Mouse (Mus musculus): ENCODE measurements around the gene Crybb1. TPM values are rescaled to one million over a fixed set of nuclear protein-coding genes. Genes with fewer than 3 reads are reported as not detected.

The Crybb1 gene
- total and polyA plus RNA-seq, 3 experiments: not detected

GRCm38 (mm10) chr5:112302310-112302709, 46.7 kb downstream of the Crybb1 start:
- H3K4me3 ChIP-seq (ENCODE audit: low read depth, low read length): no peak overlapping the region
- DNase-seq (ENCODE audit: low spot score) (no peak), ATAC-seq (ENCODE audit: extremely low read depth, insufficient number of reproducible peaks, low FRiP score, poor library complexity, severe bottlenecking) (no peak)
- peaks cover 100% of the 10 kb centered on the region for H3K36me3 ChIP-seq (replicated peaks)
- H3K27me3 ChIP-seq (ENCODE audit: insufficient read depth, low read length): no peaks in the 10 kb centered on the region
- peaks cover 59% of the 10 kb centered on the region for H3K4me1 ChIP-seq (ENCODE audit: insufficient read depth, low read depth, low read length)
- H3K9me3 ChIP-seq (replicated peaks): no peaks in the 10 kb centered on the region
- TF ChIP-seq POLR2AphosphoS5 (IDR thresholded peaks at IDR 0.05; ENCODE audit: insufficient replicate concordance, low read depth, low read length) (no peak), GATA2 (IDR thresholded peaks at IDR 0.05; ENCODE audit: borderline replicate concordance, low read depth, low read length) (no peak), TAL1 (conservative IDR thresholded peaks at IDR 0.05; ENCODE audit: low read depth, low read length) (no peak), GATA1 (IDR thresholded peaks at IDR 0.05; ENCODE audit: borderline replicate concordance, low read length) (no peak), CTCF (IDR thresholded peaks at IDR 0.05; ENCODE audit: low read depth, low read length) (no peak)

DNA sequence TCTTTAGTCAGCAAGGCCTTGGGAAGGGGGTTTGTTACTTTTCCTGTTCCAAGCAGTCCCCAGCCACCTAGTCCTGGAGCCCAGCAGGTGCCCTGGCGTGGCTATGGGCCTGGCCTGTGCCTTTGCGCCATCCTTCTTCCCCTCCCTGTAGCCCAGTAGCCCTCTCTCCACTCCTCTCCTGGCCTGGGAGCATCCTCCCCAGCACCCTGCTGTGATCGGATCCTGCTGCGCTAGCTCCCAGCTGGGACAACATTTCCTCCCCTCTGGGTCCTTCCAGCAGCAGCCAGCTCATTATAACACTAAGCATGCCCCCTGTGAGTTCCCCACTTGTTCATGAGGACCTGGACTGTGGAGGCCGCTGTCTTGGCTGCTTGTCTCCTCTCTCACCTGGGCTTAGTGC, 50.2 kb downstream of the Crybb1 start:
- Histone ChIP-seq H3K27me3 (ENCODE audit: insufficient read depth, low read length) (no peaks in the 10 kb centered on the region), H3K4me1 (ENCODE audit: insufficient read depth, low read depth, low read length) (peaks cover 35% of the 10 kb centered on the region), H3K36me3 (replicated peaks) (peaks cover 100% of the 10 kb centered on the region), H3K9me3 (replicated peaks) (no peaks in the 10 kb centered on the region), H3K4me3 (ENCODE audit: low read depth, low read length) (no peak overlapping the region)
- no peak for DNase-seq (ENCODE audit: low spot score)
- TF ChIP-seq CTCF (IDR thresholded peaks at IDR 0.05; ENCODE audit: low read depth, low read length) (no peak), GATA1 (IDR thresholded peaks at IDR 0.05; ENCODE audit: borderline replicate concordance, low read length) (no peak), GATA2 (IDR thresholded peaks at IDR 0.05; ENCODE audit: borderline replicate concordance, low read depth, low read length) (no peak), TAL1 (conservative IDR thresholded peaks at IDR 0.05; ENCODE audit: low read depth, low read length) (no peak), POLR2AphosphoS5 (IDR thresholded peaks at IDR 0.05; ENCODE audit: insufficient replicate concordance, low read depth, low read length) (no peak)
- no peak for ATAC-seq (ENCODE audit: extremely low read depth, insufficient number of reproducible peaks, low FRiP score, poor library complexity, severe bottlenecking)

DNA sequence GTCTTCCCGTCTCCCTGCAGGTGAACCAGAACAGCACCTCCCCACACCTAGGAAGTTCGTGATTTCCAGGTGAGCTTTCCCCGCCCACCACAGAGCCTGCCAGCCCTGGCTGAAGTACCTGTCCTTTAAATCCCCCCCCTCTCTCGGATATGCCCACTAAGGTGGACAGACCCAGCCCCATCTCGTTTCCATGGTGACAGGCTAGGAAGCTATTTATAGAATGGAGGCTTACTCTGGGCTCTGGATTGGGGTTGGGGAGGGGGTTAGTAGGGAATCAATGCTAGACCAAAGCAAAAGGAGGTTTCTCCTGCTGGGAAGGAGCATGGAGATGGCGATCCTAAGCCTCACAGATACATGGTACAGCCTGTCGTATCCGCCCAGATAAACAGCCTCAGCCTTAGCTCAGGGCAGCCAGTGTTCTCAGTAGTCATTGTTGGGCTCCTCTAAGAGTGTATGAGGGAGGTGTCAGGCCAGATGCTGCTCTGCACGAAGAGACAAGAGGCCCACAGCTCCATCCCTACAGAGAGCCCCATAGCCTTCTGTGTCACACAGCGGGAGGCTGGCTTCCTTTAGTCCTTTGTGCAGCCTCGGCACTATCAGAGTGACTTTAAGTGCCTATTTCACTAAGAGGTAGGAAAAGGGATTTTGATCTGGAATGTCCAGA, 57.7 kb downstream of the Crybb1 start:
- TF ChIP-seq GATA2 (IDR thresholded peaks at IDR 0.05; ENCODE audit: borderline replicate concordance, low read depth, low read length): no peak
- TF ChIP-seq GATA1 (IDR thresholded peaks at IDR 0.05; ENCODE audit: borderline replicate concordance, low read length): no peak
- no peak for TF ChIP-seq POLR2AphosphoS5 (IDR thresholded peaks at IDR 0.05; ENCODE audit: insufficient replicate concordance, low read depth, low read length)
- no peak for TF ChIP-seq TAL1 (conservative IDR thresholded peaks at IDR 0.05; ENCODE audit: low read depth, low read length)
- TF ChIP-seq CTCF (IDR thresholded peaks at IDR 0.05; ENCODE audit: low read depth, low read length): no peak
- H3K36me3 ChIP-seq (replicated peaks): peaks cover 92% of the 10 kb centered on the region

DNA sequence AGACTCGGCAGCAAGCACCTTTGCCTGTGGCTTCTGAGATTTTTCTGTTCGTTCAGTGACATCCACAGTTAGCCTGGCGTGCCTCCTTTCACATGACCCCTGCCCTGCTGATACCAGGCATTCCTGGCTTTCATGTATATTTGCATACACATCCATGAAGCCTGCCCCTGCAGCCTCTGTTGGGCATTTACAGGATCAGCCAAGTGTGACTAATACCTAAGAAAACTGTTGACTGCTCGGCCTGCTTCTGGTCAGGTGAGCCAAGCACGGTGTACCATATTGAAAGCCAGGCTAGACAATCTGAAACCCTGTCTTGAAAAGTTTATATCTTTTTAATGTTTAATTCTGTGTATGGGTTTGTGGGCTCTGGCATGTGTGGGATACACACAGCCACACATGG, 60.9 kb downstream of the Crybb1 start:
- H3K4me3 ChIP-seq (ENCODE audit: low read depth, low read length): no peak overlapping the region
- TF ChIP-seq TAL1 (conservative IDR thresholded peaks at IDR 0.05; ENCODE audit: low read depth, low read length) (no peak), POLR2AphosphoS5 (IDR thresholded peaks at IDR 0.05; ENCODE audit: insufficient replicate concordance, low read depth, low read length) (no peak), CTCF (IDR thresholded peaks at IDR 0.05; ENCODE audit: low read depth, low read length) (no peak), GATA1 (IDR thresholded peaks at IDR 0.05; ENCODE audit: borderline replicate concordance, low read length) (no peak), GATA2 (IDR thresholded peaks at IDR 0.05; ENCODE audit: borderline replicate concordance, low read depth, low read length) (no peak)
- H3K4me1 ChIP-seq (ENCODE audit: insufficient read depth, low read depth, low read length): peaks cover 19% of the 10 kb centered on the region
- no peak for DNase-seq (ENCODE audit: low spot score)
- H3K9me3 ChIP-seq (replicated peaks): no peaks in the 10 kb centered on the region; the same call in 1 of the 2 replicates
- H3K27me3 ChIP-seq (ENCODE audit: insufficient read depth, low read length): no peaks in the 10 kb centered on the region
- no peak for ATAC-seq (ENCODE audit: extremely low read depth, insufficient number of reproducible peaks, low FRiP score, poor library complexity, severe bottlenecking)
- peaks cover 61% of the 10 kb centered on the region for H3K36me3 ChIP-seq (replicated peaks)

More for the DNA sequence above, 57.7 kb downstream of the Crybb1 start:
- Histone ChIP-seq H3K9me3 (replicated peaks) (no peaks in the 10 kb centered on the region), H3K4me1 (ENCODE audit: insufficient read depth, low read depth, low read length) (peaks cover 5% of the 10 kb centered on the region; the same call in 1 of the 2 replicates), H3K27me3 (ENCODE audit: insufficient read depth, low read length) (no peaks in the 10 kb centered on the region), H3K4me3 (ENCODE audit: low read depth, low read length) (no peak overlapping the region)
- DNase-seq (ENCODE audit: low spot score) (no peak), ATAC-seq (ENCODE audit: extremely low read depth, insufficient number of reproducible peaks, low FRiP score, poor library complexity, severe bottlenecking) (no peak)

- peaks cover 52% of the 10 kb centered on the region for H3K36me3 ChIP-seq (replicated peaks)
- no peak overlapping the region for H3K4me3 ChIP-seq (ENCODE audit: low read depth, low read length)
- H3K4me1 ChIP-seq (ENCODE audit: insufficient read depth, low read depth, low read length): peaks cover 22% of the 10 kb centered on the region
- no peaks in the 10 kb centered on the region for H3K27me3 ChIP-seq (ENCODE audit: insufficient read depth, low read length)
- DNase-seq (ENCODE audit: low spot score) (no peak), ATAC-seq (ENCODE audit: extremely low read depth, insufficient number of reproducible peaks, low FRiP score, poor library complexity, severe bottlenecking) (no peak)
- TF ChIP-seq TAL1 (conservative IDR thresholded peaks at IDR 0.05; ENCODE audit: low read depth, low read length) (no peak), POLR2AphosphoS5 (IDR thresholded peaks at IDR 0.05; ENCODE audit: insufficient replicate concordance, low read depth, low read length) (no peak), GATA2 (IDR thresholded peaks at IDR 0.05; ENCODE audit: borderline replicate concordance, low read depth, low read length) (no peak), GATA1 (IDR thresholded peaks at IDR 0.05; ENCODE audit: borderline replicate concordance, low read length) (no peak), CTCF (IDR thresholded peaks at IDR 0.05; ENCODE audit: low read depth, low read length) (no peak)
- no peaks in the 10 kb centered on the region; the same call in 1 of the 2 replicates for H3K9me3 ChIP-seq (replicated peaks)
These were observed 61.7 kb downstream of the Crybb1 start for GRCm38 (mm10) chr5:112317328-112317727.

Other genes starting within 250 kb of the Crybb1 start
- gene Cryba4, start 3.3 kb upstream of the Crybb1 start, total RNA-seq (2014; fragmentation: Nextera tagmentation): not detected in 2 replicates
- gene Cryba4, start 3.3 kb upstream of the Crybb1 start, total RNA-seq (2017): 0.98 TPM in 1 of 2 replicates, not detected in the other
- 0.43 and 0.63 TPM in 2 replicates for gene Cryba4, start 3.3 kb upstream of the Crybb1 start, polyA plus RNA-seq (2012)
- 43.7 and 55.7 TPM in 2 replicates for gene Tpst2, start 20.9 kb downstream of the Crybb1 start, total RNA-seq (2014; fragmentation: Nextera tagmentation)
- 32.9 and 37.3 TPM in 2 replicates for gene Tpst2, start 20.9 kb downstream of the Crybb1 start, total RNA-seq (2017)
- 103 and 156 TPM in 2 replicates for gene Tpst2, start 20.9 kb downstream of the Crybb1 start, polyA plus RNA-seq (2012)
- 19.4 and 21.7 TPM in 2 replicates for gene Tfip11, start 70.5 kb downstream of the Crybb1 start, total RNA-seq (2014; fragmentation: Nextera tagmentation)
- gene Tfip11, start 70.5 kb downstream of the Crybb1 start, total RNA-seq (2017): 14.9 and 19.4 TPM in 2 replicates
- gene Tfip11, start 70.5 kb downstream of the Crybb1 start, polyA plus RNA-seq (2012): 54.1 and 58.2 TPM in 2 replicates
- gene Srrd, start 87.2 kb downstream of the Crybb1 start, total RNA-seq (2014; fragmentation: Nextera tagmentation): 28.0 and 49.0 TPM in 2 replicates
- gene Srrd, start 87.2 kb downstream of the Crybb1 start, total RNA-seq (2017): 18.5 and 28.7 TPM in 2 replicates
- 21.3 and 27.5 TPM in 2 replicates for gene Srrd, start 87.2 kb downstream of the Crybb1 start, polyA plus RNA-seq (2012)
- 31.7 and 33.8 TPM in 2 replicates for gene Hps4, start 87.3 kb downstream of the Crybb1 start, total RNA-seq (2014; fragmentation: Nextera tagmentation)
- gene Hps4, start 87.3 kb downstream of the Crybb1 start, total RNA-seq (2017): 16.7 and 21.5 TPM in 2 replicates
- 40.7 and 47.7 TPM in 2 replicates for gene Hps4, start 87.3 kb downstream of the Crybb1 start, polyA plus RNA-seq (2012)
- gene Gm6583, start 100.2 kb downstream of the Crybb1 start, total RNA-seq (2014; fragmentation: Nextera tagmentation): not detected in 2 replicates
- gene Gm6583, start 100.2 kb downstream of the Crybb1 start, total RNA-seq (2017): not detected in 2 replicates
- not detected in 2 replicates for gene Gm6583, start 100.2 kb downstream of the Crybb1 start, polyA plus RNA-seq (2012)
- not detected in 2 replicates for gene Asphd2, start 139.1 kb downstream of the Crybb1 start, total RNA-seq (2014; fragmentation: Nextera tagmentation)
- gene Asphd2, start 139.1 kb downstream of the Crybb1 start, total RNA-seq (2017): 0.12 and 0.16 TPM in 2 replicates
- gene Asphd2, start 139.1 kb downstream of the Crybb1 start, polyA plus RNA-seq (2012): not detected in 2 replicates
- not detected in 2 replicates for gene Gm6588, start 193.6 kb downstream of the Crybb1 start, total RNA-seq (2014; fragmentation: Nextera tagmentation)
- gene Gm6588, start 193.6 kb downstream of the Crybb1 start, total RNA-seq (2017): 0.16 TPM in 1 of 2 replicates, not detected in the other
- not detected in 2 replicates for gene Gm6588, start 193.6 kb downstream of the Crybb1 start, polyA plus RNA-seq (2012)

All from G1E (cell line).